Mouse (Mus musculus) intestine, postnatal 0 days (tissue): Measurements from ENCODE around the gene Lhfp. TPM values are rescaled to one million over a fixed set of nuclear protein-coding genes. Genes with fewer than 3 reads are reported as not detected.

ENCODE experiments used
- ATAC-seq: fragments of 200-750 bp; cut with Nextera tagmentation; 2 replicates; pipeline ENCODE4 v1.8.0; 2017; ENCODE audit warnings: mild to moderate bottlenecking, moderate TSS enrichment, moderate library complexity
- H3K27ac ChIP-seq: fragments of 300-500 bp; sonication (generic); 2 replicates; pipeline ENCODE4 v1.5.1; 2014; ENCODE audit warnings: mild to moderate bottlenecking, low read depth, low read length, moderate library complexity
- H3K27me3 ChIP-seq: fragments of 300-500 bp; sonication (generic); replicated peaks from 2 replicates; pipeline ENCODE4 v1.6.1; 2014; ENCODE audit warnings: low read length, mixed read lengths; ENCODE audit not compliant: control insufficient read depth, insufficient read depth
- H3K36me3 ChIP-seq: fragments of 300-500 bp; sonication (generic); 2 replicates; pipeline ENCODE4 v1.6.1; 2014; ENCODE audit warnings: mild to moderate bottlenecking, moderate library complexity; ENCODE audit not compliant: control insufficient read depth, insufficient read depth
- H3K4me1 ChIP-seq: fragments of 300-500 bp; sonication (generic); replicated peaks from 2 replicates; pipeline ENCODE4 v1.6.1; 2014; ENCODE audit warnings: antibody characterized with exemption, low read length, mixed read lengths; ENCODE audit not compliant: control insufficient read depth, insufficient read depth
- H3K4me2 ChIP-seq: fragments of 300-500 bp; sonication (generic); replicated peaks from 2 replicates; pipeline ENCODE4 v1.6.1; 2014; ENCODE audit warnings: low read depth, mild to moderate bottlenecking, moderate library complexity
- H3K4me3 ChIP-seq: fragments of 300-500 bp; sonication (generic); 2 replicates; pipeline ENCODE4 v1.5.1; 2014; ENCODE audit warnings: low read depth, low read length
- H3K9ac ChIP-seq: fragments of 300-500 bp; sonication (generic); 2 replicates; pipeline ENCODE4 v1.6.1; 2014; ENCODE audit warnings: mild to moderate bottlenecking, low read depth, low read length
- H3K9me3 ChIP-seq: fragments of 300-500 bp; sonication (generic); 2 replicates; pipeline ENCODE4 v1.6.1; 2016; ENCODE audit warnings: mixed run types; ENCODE audit not compliant: control insufficient read depth
- CTCF ChIP-seq: sonication (generic); IDR thresholded peaks from 2 replicates; pipeline ENCODE4 v1.5.1; 2016; ENCODE audit warnings: low read depth, mild to moderate bottlenecking, control low read depth, antibody characterized with exemption, moderate library complexity
- WGBS: fragments of 180-500 bp; shearing (Covaris S2); extraction: QIAGEN DNeasy Blood & Tissue Kit; methylation state at CpG from one replicate; pipeline ENCODE4 v1.1.7; 2014; 5-methylcytosine and 5-hydroxymethylcytosine counted together
- polyA plus RNA-seq: library from polyadenylated mRNA; unstranded; fragments of >200 nt; fragmentation: Nextera tagmentation; extraction: Ambion mirVana; gene quantifications from 2 replicates; pipeline ENCODE4 v1.2.1, GENCODE M21; 2015

The Lhfp gene
- polyA plus RNA-seq, 1 experiment from 2014 or later = 30.2 TPM

GRCm38 (mm10) chr3:53284471-53285177 is 243.3 kb downstream of the Lhfp start:
- Histone ChIP-seq H3K27ac (no peak overlapping the region), H3K4me2 (no peak overlapping the region), H3K9ac (no peak overlapping the region), H3K4me3 (no peak overlapping the region), H3K36me3 (no peaks in the 10 kb centered on the region), H3K4me1 (no peaks in the 10 kb centered on the region), H3K9me3 (no peaks in the 10 kb centered on the region), H3K27me3 (no peaks in the 10 kb centered on the region)
- 69% methylated on average over 13 of the region's 13 CpGs for WGBS
- no peak for TF ChIP-seq CTCF
- ATAC-seq = no peak

DNA sequence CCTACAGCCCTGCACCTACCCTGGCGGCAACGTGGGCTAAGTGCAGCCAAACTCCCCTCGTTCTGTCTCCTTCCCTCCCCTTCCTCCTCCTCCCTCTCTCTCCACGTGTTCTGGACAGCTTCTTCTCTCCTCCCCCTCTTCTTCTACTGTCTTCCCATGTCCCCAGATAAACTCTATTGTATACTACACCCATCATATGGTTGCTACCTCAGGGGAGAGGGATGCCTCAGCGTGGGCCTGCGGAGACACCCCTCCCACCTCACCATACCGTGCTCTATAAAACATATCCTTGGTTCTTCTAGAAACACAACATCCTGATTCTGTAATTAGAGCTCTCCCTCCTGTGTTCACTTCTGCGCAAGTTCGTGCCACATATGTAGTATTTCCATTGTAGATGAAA is 247.3 kb downstream of the Lhfp start:
- no peak for TF ChIP-seq CTCF
- Histone ChIP-seq H3K4me1 (no peaks in the 10 kb centered on the region), H3K4me3 (no peak overlapping the region), H3K36me3 (no peaks in the 10 kb centered on the region), H3K27me3 (no peaks in the 10 kb centered on the region), H3K9ac (no peak overlapping the region), H3K9me3 (no peaks in the 10 kb centered on the region), H3K27ac (no peak overlapping the region), H3K4me2 (no peak overlapping the region)
- WGBS = 67% methylated on average over 9 of the region's 9 CpGs
- ATAC-seq = no peak

DNA sequence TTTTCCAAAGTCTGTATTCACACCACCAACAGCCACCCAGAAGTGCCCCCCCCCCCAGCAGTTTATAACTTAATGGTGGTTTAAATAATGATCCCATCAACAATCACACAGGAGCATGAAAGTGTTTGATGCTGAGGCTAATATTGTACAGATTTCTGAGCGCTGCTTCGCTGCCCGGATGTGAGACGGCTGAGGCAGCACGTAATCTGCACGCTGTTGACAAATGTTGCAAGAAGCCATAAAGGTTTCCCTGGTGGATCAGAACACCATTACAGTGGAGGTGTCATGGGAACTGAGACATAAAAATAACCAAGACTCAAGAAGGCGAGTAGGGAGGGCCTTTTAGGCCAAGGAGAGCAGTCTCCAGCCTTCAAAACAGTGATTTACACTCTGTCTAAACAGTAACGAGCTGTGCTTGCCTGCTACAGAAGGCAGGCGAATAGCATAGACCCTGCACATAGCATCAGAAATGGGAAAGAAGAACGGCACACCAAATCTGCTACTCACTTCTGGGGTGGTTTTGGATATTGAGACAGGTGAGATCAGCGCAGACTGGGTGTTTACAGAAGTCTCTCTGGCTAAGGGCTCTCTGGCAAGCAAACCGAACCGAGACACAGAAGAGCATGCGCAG is 248.4 kb downstream of the Lhfp start:
- no peaks in the 10 kb centered on the region for H3K4me1 ChIP-seq
- H3K4me2 ChIP-seq = no peak overlapping the region
- no peak for ATAC-seq
- H3K9ac ChIP-seq = no peak overlapping the region
- WGBS = 62% methylated on average over 14 of the region's 14 CpGs
- H3K27ac ChIP-seq = no peak overlapping the region
- TF ChIP-seq CTCF = no peak
- H3K4me3 ChIP-seq = no peak overlapping the region
- H3K9me3 ChIP-seq = no peaks in the 10 kb centered on the region
- no peaks in the 10 kb centered on the region for H3K36me3 ChIP-seq
- no peaks in the 10 kb centered on the region for H3K27me3 ChIP-seq

DNA sequence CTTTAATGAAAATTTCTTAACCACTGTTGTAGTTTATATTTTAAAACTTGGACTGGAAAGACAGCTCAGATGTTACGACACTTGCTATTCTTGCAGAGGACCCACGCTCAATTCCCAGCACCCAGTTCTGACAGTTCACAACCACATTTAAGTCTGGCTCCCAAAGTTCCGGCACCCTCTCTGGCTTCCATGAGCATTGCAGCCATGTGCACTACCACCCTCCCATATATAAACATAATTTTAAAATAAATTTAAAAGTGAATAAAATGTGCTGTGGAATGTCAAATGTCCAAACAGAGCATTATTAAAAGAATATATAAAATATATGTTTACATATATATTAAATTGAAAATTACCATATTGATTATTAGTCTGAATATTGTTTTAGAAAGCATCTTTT is 249.9 kb downstream of the Lhfp start:
- no peak overlapping the region for H3K4me2 ChIP-seq
- H3K27ac ChIP-seq = no peak overlapping the region
- H3K27me3 ChIP-seq = no peaks in the 10 kb centered on the region
- no peak overlapping the region for H3K4me3 ChIP-seq
- no peak for TF ChIP-seq CTCF
- no peak overlapping the region for H3K9ac ChIP-seq
- H3K9me3 ChIP-seq = no peaks in the 10 kb centered on the region
- H3K4me1 ChIP-seq = no peaks in the 10 kb centered on the region
- WGBS = 97% methylated on average over 3 of the region's 3 CpGs
- no peaks in the 10 kb centered on the region for H3K36me3 ChIP-seq
- ATAC-seq = no peak

- Histone ChIP-seq H3K4me1 (no peaks in the 10 kb centered on the region), H3K4me3 (no peak overlapping the region), H3K36me3 (no peaks in the 10 kb centered on the region), H3K4me2 (no peak overlapping the region), H3K9ac (no peak overlapping the region), H3K9me3 (no peaks in the 10 kb centered on the region), H3K27me3 (no peaks in the 10 kb centered on the region), H3K27ac (no peak overlapping the region)
- ATAC-seq = no peak
- 41% methylated on average over 1 of the region's 1 CpGs for WGBS
- no peak for TF ChIP-seq CTCF
Measured at GRCm38 (mm10) chr3:53291945-53292344, 250.6 kb downstream of the Lhfp start.

DNA sequence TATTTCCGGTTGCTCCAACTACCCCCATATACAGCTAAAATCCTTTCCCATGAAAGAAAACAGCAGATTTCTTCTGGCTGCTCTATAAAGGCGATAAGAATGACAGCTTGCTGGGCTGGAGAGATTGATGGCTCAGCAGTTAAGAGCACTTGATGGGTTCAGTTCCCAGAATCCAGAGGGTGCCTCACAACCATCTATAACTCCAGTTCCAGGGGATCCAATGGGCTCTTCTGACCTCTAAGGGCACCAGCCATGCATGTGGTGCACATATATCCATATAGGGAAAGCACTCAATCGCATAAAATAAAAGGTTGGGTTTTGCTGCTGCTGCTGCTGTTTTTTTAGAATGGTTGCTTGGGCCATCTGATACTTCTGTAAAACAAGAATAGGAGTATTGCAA is 251.1 kb downstream of the Lhfp start:
- Histone ChIP-seq H3K27ac (no peak overlapping the region), H3K27me3 (no peaks in the 10 kb centered on the region), H3K9me3 (no peaks in the 10 kb centered on the region), H3K4me3 (no peak overlapping the region), H3K4me1 (no peaks in the 10 kb centered on the region), H3K9ac (no peak overlapping the region), H3K4me2 (no peak overlapping the region), H3K36me3 (no peaks in the 10 kb centered on the region)
- no peak for ATAC-seq
- no peak for TF ChIP-seq CTCF
- WGBS = 41% methylated on average over 3 of the region's 3 CpGs
